Mouse (Mus musculus) heart, embryonic 13.5 days (tissue): ENCODE measurements at regions not wholly inside any gene's neighbourhood (a gene's known extent, or its start where the extent isn't known, plus 50 kb on each side); places are given as distances from the start of the nearest gene placed in this dataset.

Experiments
- ATAC-seq: fragments of 200-750 bp; cut with Nextera tagmentation; 2 replicates; pipeline ENCODE4 v1.8.0; 2017; ENCODE audit warnings: moderate TSS enrichment; ENCODE audit not compliant: insufficient number of reproducible peaks, low FRiP score, low TSS enrichment; ENCODE audit errors: extremely low read depth
- H3K27ac ChIP-seq: fragments of 300-500 bp; sonication (generic); replicated peaks from 2 replicates; pipeline ENCODE4 v1.5.1; 2015; ENCODE audit warnings: moderate library complexity, mild to moderate bottlenecking, inconsistent platforms
- H3K27me3 ChIP-seq: fragments of 300-500 bp; sonication (generic); replicated peaks from 2 replicates; pipeline ENCODE4 v1.6.1; 2015; ENCODE audit warnings: mild to moderate bottlenecking, inconsistent platforms
- H3K36me3 ChIP-seq: fragments of 300-500 bp; sonication (generic); 2 replicates; pipeline ENCODE4 v1.6.1; 2015; ENCODE audit warnings: mild to moderate bottlenecking, inconsistent platforms
- H3K4me1 ChIP-seq: fragments of 300-500 bp; sonication (generic); 2 replicates; pipeline ENCODE4 v1.6.1; 2015; ENCODE audit warnings: inconsistent platforms
- H3K4me2 ChIP-seq: fragments of 300-500 bp; sonication (generic); 2 replicates; pipeline ENCODE4 v1.6.1; 2015; ENCODE audit warnings: inconsistent platforms, mild to moderate bottlenecking, moderate library complexity
- H3K4me3 ChIP-seq: fragments of 300-500 bp; sonication (generic); 2 replicates; pipeline ENCODE4 v1.5.1; 2015; ENCODE audit warnings: moderate library complexity, mild to moderate bottlenecking, inconsistent platforms
- H3K9ac ChIP-seq: fragments of 300-500 bp; sonication (generic); 2 replicates; pipeline ENCODE4 v1.6.1; 2015; ENCODE audit warnings: inconsistent platforms, mild to moderate bottlenecking, moderate library complexity
- H3K9me3 ChIP-seq: fragments of 300-500 bp; sonication (generic); 2 replicates; pipeline ENCODE4 v1.6.1; 2016; ENCODE audit warnings: inconsistent platforms
- WGBS: fragments of 180-500 bp; shearing (Covaris S2); methylation state at CpG from one replicate; pipeline ENCODE4 v1.1.7; 2015; ENCODE audit warnings: mixed read lengths; 5-methylcytosine and 5-hydroxymethylcytosine counted together

GRCm38 (mm10) chr13:80611937-80612336 lies 271.2 kb upstream of the Arrdc3 start:
- H3K4me3 ChIP-seq, result no peak overlapping the region
- 75% methylated on average over 11 of the region's 11 CpGs for WGBS

GRCm38 (mm10) chr13:80613167-80613883 lies 269.9 kb upstream of the Arrdc3 start:
- 68% methylated on average over 9 of the region's 9 CpGs for WGBS
- Histone ChIP-seq H3K4me1 (no peaks in the 10 kb centered on the region), H3K4me3 (no peak overlapping the region), H3K9me3 (no peaks in the 10 kb centered on the region), H3K27me3 (no peaks in the 10 kb centered on the region), H3K27ac (no peak overlapping the region), H3K36me3 (no peaks in the 10 kb centered on the region), H3K9ac (no peak overlapping the region), H3K4me2 (no peak overlapping the region)
- no peak for ATAC-seq

More at GRCm38 (mm10) chr13:80611937-80612336, 271.2 kb upstream of the Arrdc3 start:
- Histone ChIP-seq H3K4me1 (no peaks in the 10 kb centered on the region), H3K4me2 (no peak overlapping the region), H3K36me3 (no peaks in the 10 kb centered on the region), H3K9ac (no peak overlapping the region), H3K27ac (no peak overlapping the region), H3K27me3 (no peaks in the 10 kb centered on the region), H3K9me3 (no peaks in the 10 kb centered on the region)
- no peak for ATAC-seq

GRCm38 (mm10) chr13:80613884-80614247 lies 269.3 kb upstream of the Arrdc3 start:
- no peak for ATAC-seq
- 23% methylated on average over 1 of the region's 1 CpGs for WGBS
- Histone ChIP-seq H3K27ac (no peak overlapping the region), H3K9me3 (no peaks in the 10 kb centered on the region), H3K27me3 (no peaks in the 10 kb centered on the region), H3K4me3 (no peak overlapping the region), H3K4me2 (no peak overlapping the region), H3K4me1 (no peaks in the 10 kb centered on the region), H3K9ac (no peak overlapping the region), H3K36me3 (no peaks in the 10 kb centered on the region)

GRCm38 (mm10) chr13:80614971-80615370 lies 268.2 kb upstream of the Arrdc3 start:
- Histone ChIP-seq H3K27me3 (no peaks in the 10 kb centered on the region), H3K4me2 (no peak overlapping the region), H3K4me1 (no peaks in the 10 kb centered on the region), H3K4me3 (no peak overlapping the region), H3K36me3 (no peaks in the 10 kb centered on the region), H3K9ac (no peak overlapping the region), H3K9me3 (no peaks in the 10 kb centered on the region), H3K27ac (no peak overlapping the region)
- no peak for ATAC-seq
- WGBS, result 57% methylated on average over 5 of the region's 5 CpGs

GRCm38 (mm10) chr13:80623005-80623404 lies 260.2 kb upstream of the Arrdc3 start:
- Histone ChIP-seq H3K9ac (no peak overlapping the region), H3K4me3 (no peak overlapping the region), H3K9me3 (no peaks in the 10 kb centered on the region), H3K4me2 (no peak overlapping the region), H3K27me3 (no peaks in the 10 kb centered on the region), H3K36me3 (no peaks in the 10 kb centered on the region), H3K27ac (no peak overlapping the region), H3K4me1 (no peaks in the 10 kb centered on the region)
- no peak for ATAC-seq
- 54% methylated on average over 2 of the region's 2 CpGs for WGBS

GRCm38 (mm10) chr13:80641334-80641733 lies 241.8 kb upstream of the Arrdc3 start:
- Histone ChIP-seq H3K4me3 (no peak overlapping the region), H3K9me3 (no peaks in the 10 kb centered on the region), H3K4me2 (no peak overlapping the region), H3K36me3 (no peaks in the 10 kb centered on the region), H3K27ac (no peak overlapping the region), H3K9ac (no peak overlapping the region), H3K4me1 (no peaks in the 10 kb centered on the region), H3K27me3 (no peaks in the 10 kb centered on the region)
- WGBS, result 65% methylated on average over 2 of the region's 2 CpGs
- ATAC-seq, result no peak

GRCm38 (mm10) chr13:80647578-80647977 lies 235.6 kb upstream of the Arrdc3 start:
- H3K4me1 ChIP-seq, result no peaks in the 10 kb centered on the region
- no peak overlapping the region for H3K9ac ChIP-seq
- WGBS, result 70% methylated on average over 4 of the region's 4 CpGs
- H3K4me3 ChIP-seq, result no peak overlapping the region
- no peak overlapping the region for H3K4me2 ChIP-seq
- H3K27me3 ChIP-seq, result no peaks in the 10 kb centered on the region
- no peak overlapping the region for H3K27ac ChIP-seq
- H3K9me3 ChIP-seq, result no peaks in the 10 kb centered on the region
- no peaks in the 10 kb centered on the region for H3K36me3 ChIP-seq
- ATAC-seq, result no peak

- 85% methylated on average over 8 of the region's 8 CpGs for WGBS
- ATAC-seq, result no peak
- no peak overlapping the region for H3K9ac ChIP-seq
Measured at GRCm38 (mm10) chr13:80652967-80653539, 230.1 kb upstream of the Arrdc3 start.

GRCm38 (mm10) chr13:80666186-80666713 lies 216.9 kb upstream of the Arrdc3 start:
- Histone ChIP-seq H3K27ac (no peak overlapping the region), H3K9ac (no peak overlapping the region), H3K27me3 (no peaks in the 10 kb centered on the region), H3K36me3 (no peaks in the 10 kb centered on the region), H3K4me3 (no peak overlapping the region), H3K4me1 (no peaks in the 10 kb centered on the region), H3K4me2 (no peak overlapping the region), H3K9me3 (no peaks in the 10 kb centered on the region)
- no peak for ATAC-seq
- whole genome bisulfite sequencing, result 64% methylated on average over 3 of the region's 3 CpGs

More at GRCm38 (mm10) chr13:80652967-80653539, 230.1 kb upstream of the Arrdc3 start:
- Histone ChIP-seq H3K4me1 (no peaks in the 10 kb centered on the region), H3K27ac (no peak overlapping the region), H3K4me2 (no peak overlapping the region), H3K27me3 (no peaks in the 10 kb centered on the region), H3K36me3 (no peaks in the 10 kb centered on the region), H3K4me3 (no peak overlapping the region), H3K9me3 (no peaks in the 10 kb centered on the region)

GRCm38 (mm10) chr13:80689871-80690270 lies 193.3 kb upstream of the Arrdc3 start:
- Histone ChIP-seq H3K27ac (no peak overlapping the region), H3K4me1 (no peaks in the 10 kb centered on the region), H3K36me3 (no peaks in the 10 kb centered on the region), H3K27me3 (no peaks in the 10 kb centered on the region), H3K4me3 (no peak overlapping the region), H3K4me2 (no peak overlapping the region), H3K9me3 (no peaks in the 10 kb centered on the region), H3K9ac (no peak overlapping the region)
- no peak for ATAC-seq

GRCm38 (mm10) chr13:80690654-80691386 lies 192.4 kb upstream of the Arrdc3 start:
- no peak overlapping the region for H3K4me3 ChIP-seq
- no peak overlapping the region for H3K27ac ChIP-seq
- H3K36me3 ChIP-seq, result no peaks in the 10 kb centered on the region
- no peak overlapping the region for H3K4me2 ChIP-seq
- 52% methylated on average over 4 of the region's 4 CpGs for WGBS
- no peaks in the 10 kb centered on the region for H3K9me3 ChIP-seq
- H3K4me1 ChIP-seq, result no peaks in the 10 kb centered on the region
- no peaks in the 10 kb centered on the region for H3K27me3 ChIP-seq
- no peak overlapping the region for H3K9ac ChIP-seq
- ATAC-seq, result no peak
